Mouse (Mus musculus): ENCODE measurements around the gene Gm7879. TPM values are rescaled to one million over a fixed set of nuclear protein-coding genes. Genes with fewer than 3 reads are reported as not detected.
A peak's percentile ranks its signal among the peaks of the same experiment; 100 is the strongest.

Gm7879 gene
- polyA plus RNA-seq, 1 experiment = 0.30 TPM

- H3K27me3 ChIP-seq (replicated peaks) = peaks cover 2% of the 10 kb centered on the region
- no peak for TF ChIP-seq FLI1 (IDR thresholded peaks at IDR 0.05; ENCODE audit: low read length)
- no peak for TF ChIP-seq GATA1 (IDR thresholded peaks at IDR 0.05; ENCODE audit: borderline replicate concordance, low read length)
- H3K4me3 ChIP-seq (replicated peaks) = peak overlapping the region; percentile 92
- no peaks in the 10 kb centered on the region for H3K9me3 ChIP-seq
- H3K36me3 ChIP-seq (replicated peaks; ENCODE audit: low read length) = no peaks in the 10 kb centered on the region
- peaks cover 28% of the 10 kb centered on the region for H3K4me1 ChIP-seq
These were observed 34.5 kb downstream of the Gm7879 start for GRCm38 (mm10) chr5:43947330-43947977.

- TF ChIP-seq FLI1 (IDR thresholded peaks at IDR 0.05; ENCODE audit: low read length) (no peak), GATA1 (IDR thresholded peaks at IDR 0.05; ENCODE audit: borderline replicate concordance, low read length) (no peak)
- H3K36me3 ChIP-seq (replicated peaks; ENCODE audit: low read length) = no peaks in the 10 kb centered on the region
- peaks cover 28% of the 10 kb centered on the region for H3K4me1 ChIP-seq
- H3K9me3 ChIP-seq = no peaks in the 10 kb centered on the region
- peaks cover 3% of the 10 kb centered on the region for H3K27me3 ChIP-seq (replicated peaks)
- H3K4me3 ChIP-seq (replicated peaks) = peak overlapping the region; percentile 92
These were observed 35.3 kb downstream of the Gm7879 start for GRCm38 (mm10) chr5:43948111-43948743.

DNA sequence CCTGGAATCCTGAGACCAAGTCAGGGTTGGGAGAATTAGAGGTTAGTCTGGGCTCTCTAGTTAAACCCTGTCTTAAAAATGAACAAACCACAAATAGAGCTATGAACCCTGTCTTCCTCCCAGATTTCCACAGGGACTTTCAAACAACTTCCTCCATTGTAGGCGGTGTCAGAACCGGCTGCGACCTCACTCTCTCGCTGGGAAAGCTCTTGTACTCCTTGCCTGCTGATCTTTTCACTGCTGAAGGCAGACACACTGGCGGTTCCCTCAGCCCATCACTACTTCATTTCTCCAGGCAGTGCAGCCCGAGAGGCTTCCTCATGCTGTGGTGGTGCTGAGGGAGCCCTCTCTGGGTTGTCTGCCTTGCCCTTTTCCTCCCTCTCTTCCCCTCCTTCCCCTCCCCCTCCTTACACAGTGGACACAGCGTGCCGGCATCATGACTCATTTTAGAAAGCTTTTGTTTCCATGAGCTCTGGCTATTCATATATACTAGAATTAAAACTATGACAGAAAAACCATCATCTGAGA lies 35.9 kb downstream of the Gm7879 start:
- Histone ChIP-seq H3K9me3 (no peaks in the 10 kb centered on the region), H3K4me3 (replicated peaks) (peak overlapping the region; percentile 92), H3K27me3 (replicated peaks) (peaks cover 7% of the 10 kb centered on the region), H3K36me3 (replicated peaks; ENCODE audit: low read length) (no peaks in the 10 kb centered on the region), H3K4me1 (peaks cover 28% of the 10 kb centered on the region)
- TF ChIP-seq GATA1 (IDR thresholded peaks at IDR 0.05; ENCODE audit: borderline replicate concordance, low read length) (no peak), FLI1 (IDR thresholded peaks at IDR 0.05; ENCODE audit: low read length) (no peak)

DNA sequence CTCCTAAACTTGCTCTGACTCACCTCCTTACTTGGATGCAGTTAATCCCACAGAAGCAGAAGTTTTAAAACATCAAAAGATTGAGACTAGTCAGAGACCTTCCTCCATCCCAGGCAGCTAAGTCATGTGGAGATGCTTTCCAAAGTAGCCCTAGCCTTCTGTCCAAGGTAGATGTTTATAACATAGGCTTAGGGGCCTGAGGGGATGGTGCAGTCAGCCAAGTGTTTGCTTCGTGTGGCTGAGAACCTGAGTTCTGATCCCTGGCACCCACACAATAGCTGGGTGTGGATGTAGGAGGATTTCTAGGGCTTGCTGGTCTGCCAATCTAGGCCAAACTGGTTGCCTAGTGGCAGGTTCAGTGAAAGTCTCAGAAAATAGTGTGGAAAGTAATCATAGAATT lies 40.3 kb downstream of the Gm7879 start:
- Histone ChIP-seq H3K9me3 (no peaks in the 10 kb centered on the region), H3K27me3 (replicated peaks) (peaks cover 18% of the 10 kb centered on the region), H3K4me1 (peaks cover 16% of the 10 kb centered on the region), H3K4me3 (replicated peaks) (no peak overlapping the region), H3K36me3 (replicated peaks; ENCODE audit: low read length) (no peaks in the 10 kb centered on the region)
- TF ChIP-seq GATA1 (IDR thresholded peaks at IDR 0.05; ENCODE audit: borderline replicate concordance, low read length) (no peak), FLI1 (IDR thresholded peaks at IDR 0.05; ENCODE audit: low read length) (no peak)

GRCm38 (mm10) chr5:43959884-43960440 lies 47.0 kb downstream of the Gm7879 start:
- TF ChIP-seq GATA1 (IDR thresholded peaks at IDR 0.05; ENCODE audit: borderline replicate concordance, low read length) = no peak
- no peak for TF ChIP-seq FLI1 (IDR thresholded peaks at IDR 0.05; ENCODE audit: low read length)
- peaks cover 10% of the 10 kb centered on the region for H3K27me3 ChIP-seq (replicated peaks)
- H3K9me3 ChIP-seq = peaks cover 11% of the 10 kb centered on the region; the same call in 1 of the 2 replicates
- no peaks in the 10 kb centered on the region for H3K36me3 ChIP-seq (replicated peaks; ENCODE audit: low read length)
- H3K4me3 ChIP-seq (replicated peaks) = no peak overlapping the region
- no peaks in the 10 kb centered on the region for H3K4me1 ChIP-seq

- peaks cover 11% of the 10 kb centered on the region; the same call in 1 of the 2 replicates for H3K9me3 ChIP-seq
- H3K4me1 ChIP-seq = no peaks in the 10 kb centered on the region
- peaks cover 4% of the 10 kb centered on the region for H3K27me3 ChIP-seq (replicated peaks)
- H3K36me3 ChIP-seq (replicated peaks; ENCODE audit: low read length) = no peaks in the 10 kb centered on the region
- H3K4me3 ChIP-seq (replicated peaks) = no peak overlapping the region
- TF ChIP-seq GATA1 (IDR thresholded peaks at IDR 0.05; ENCODE audit: borderline replicate concordance, low read length) (no peak), FLI1 (IDR thresholded peaks at IDR 0.05; ENCODE audit: low read length) (no peak)
These were observed 48.1 kb downstream of the Gm7879 start for GRCm38 (mm10) chr5:43961056-43961455.

Other genes starting within 250 kb of the Gm7879 start
- 2.0 TPM in 1 of 2 replicates, not detected in the other for gene Bst1, start 94.3 kb upstream of the Gm7879 start, polyA plus RNA-seq (2012; ENCODE audit: insufficient read depth, low replicate concordance)
- 1.3 TPM in 1 of 2 replicates, not detected in the other for gene Fbxl5, start 91.5 kb upstream of the Gm7879 start, polyA plus RNA-seq (2012; ENCODE audit: insufficient read depth, low replicate concordance)
- gene Cd38, start 44.6 kb upstream of the Gm7879 start, polyA plus RNA-seq (2012; ENCODE audit: insufficient read depth, low replicate concordance) = 1.3 TPM in 1 of 2 replicates, not detected in the other
- not detected in 2 replicates for gene Fgfbp1, start 68.6 kb downstream of the Gm7879 start, polyA plus RNA-seq (2012; ENCODE audit: insufficient read depth, low replicate concordance)
- 0.17 TPM in 1 of 2 replicates, not detected in the other for gene Prom1, start 188.9 kb downstream of the Gm7879 start, polyA plus RNA-seq (2012; ENCODE audit: insufficient read depth, low replicate concordance)